Mouse (Mus musculus) urinary bladder, postnatal 14 days (tissue): ENCODE measurements at regions not wholly inside any gene's neighbourhood (a gene's known extent, or its start where the extent isn't known, plus 50 kb on each side); places are given as distances from the start of the nearest gene placed in this dataset.
"Not testable (repeated sequence)": the region's sequence is repeated elsewhere in the genome, so short reads cannot be mapped to it uniquely, and the experiment has no call there.

ENCODE experiments used
- DNase-seq: peaks from one replicate; pipeline ENCODE4 v3.0.0; 2021; ENCODE audit warnings: low spot score

DNA sequence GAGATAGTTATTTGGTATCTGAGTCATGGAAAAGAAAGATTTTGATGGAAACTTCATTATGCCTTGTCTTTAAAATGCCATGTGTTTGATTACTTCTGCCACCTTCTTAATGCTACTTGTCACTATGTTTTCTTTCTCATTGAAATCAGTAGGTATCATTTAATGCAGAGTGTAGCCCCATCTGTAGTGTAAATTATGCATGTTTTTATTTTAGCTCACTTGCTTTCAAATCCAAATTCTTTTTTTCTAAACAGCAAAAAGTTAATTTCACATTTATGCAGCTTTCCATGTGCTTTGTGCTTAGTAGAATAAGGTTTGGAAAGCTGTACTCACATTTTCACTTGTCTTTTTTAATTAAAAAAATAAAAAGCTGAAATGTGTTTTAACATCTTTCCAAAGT, 748.0 kb upstream of the Epha7 start:
- no peak for DNase-seq

DNA sequence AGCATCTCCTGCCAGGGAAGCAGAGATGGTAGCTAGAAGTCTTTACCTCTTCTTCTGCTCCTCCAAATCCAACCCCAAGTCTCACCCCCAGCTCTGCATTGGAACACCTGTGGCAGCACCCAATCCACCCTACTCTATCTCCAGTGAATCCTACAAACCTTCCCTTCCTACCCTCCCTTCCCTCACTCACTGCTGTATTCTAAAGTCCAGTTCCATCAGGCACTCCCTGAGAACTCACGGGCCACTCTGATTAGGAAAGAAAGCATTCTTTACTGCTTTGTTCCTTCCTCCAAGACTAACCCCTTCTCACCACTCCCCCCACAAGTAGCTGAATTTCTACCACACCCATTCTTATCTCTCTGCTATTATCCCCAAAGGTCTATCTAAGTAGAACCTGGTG, 747.1 kb upstream of the Epha7 start:
- DNase-seq: no peak

DNA sequence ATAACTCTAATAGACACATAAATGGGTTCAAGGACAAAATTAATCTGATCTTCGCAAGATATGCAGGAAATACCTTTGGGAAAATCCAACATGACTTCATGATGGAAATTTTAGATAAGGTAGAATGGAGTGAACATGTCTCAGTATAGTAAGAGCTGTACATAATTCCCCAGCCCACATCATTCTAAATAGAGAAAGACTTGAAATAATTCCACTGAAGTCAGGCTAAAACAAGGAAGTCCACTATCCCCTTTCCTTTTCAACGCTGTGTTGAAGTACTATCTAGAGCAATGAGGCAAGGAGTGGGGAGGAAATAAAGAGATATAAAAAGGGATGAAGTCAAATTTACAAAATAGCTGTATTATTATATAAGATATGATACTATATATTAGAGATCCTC, 733.9 kb upstream of the Epha7 start:
- no peak for DNase-seq

DNA sequence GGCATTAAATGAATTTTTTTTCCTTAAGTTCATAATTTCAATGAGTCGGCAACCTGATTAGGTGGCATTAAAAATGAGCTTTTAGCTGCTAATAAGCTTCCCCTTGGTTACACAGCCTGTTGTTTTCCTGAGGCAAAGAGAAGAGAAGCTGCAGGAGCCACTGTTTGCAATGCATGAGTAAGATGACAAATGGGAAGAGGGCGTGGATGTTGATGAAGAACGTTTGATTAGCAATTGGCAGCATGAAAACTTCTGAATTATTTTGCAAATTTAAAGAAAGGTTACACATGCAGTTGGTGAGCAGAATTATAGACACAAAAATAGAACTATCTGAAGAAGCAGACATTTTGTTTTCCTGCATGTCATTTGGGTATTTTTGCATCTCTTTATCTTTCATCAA, 720.1 kb upstream of the Epha7 start:
- no peak for DNase-seq

DNA sequence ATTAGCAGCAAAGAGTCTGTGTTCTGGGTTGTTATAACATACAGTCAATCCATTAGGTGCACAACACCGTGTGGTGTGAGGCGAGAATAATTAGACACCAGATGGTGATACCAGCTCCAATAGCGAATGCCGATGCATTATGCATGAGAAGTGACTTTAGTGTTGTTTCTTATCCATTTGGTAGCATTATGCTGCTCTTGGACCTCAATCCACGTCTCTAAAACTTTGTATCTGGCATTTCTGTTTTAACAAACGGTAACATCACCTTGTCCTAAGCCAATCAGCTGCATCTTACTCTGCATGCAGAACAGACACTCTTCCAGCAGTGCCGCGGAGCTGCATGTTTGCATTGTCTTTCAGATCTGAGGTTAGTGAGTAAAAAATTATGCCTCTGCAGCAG, 669.8 kb upstream of the Epha7 start:
- no peak for DNase-seq

DNA sequence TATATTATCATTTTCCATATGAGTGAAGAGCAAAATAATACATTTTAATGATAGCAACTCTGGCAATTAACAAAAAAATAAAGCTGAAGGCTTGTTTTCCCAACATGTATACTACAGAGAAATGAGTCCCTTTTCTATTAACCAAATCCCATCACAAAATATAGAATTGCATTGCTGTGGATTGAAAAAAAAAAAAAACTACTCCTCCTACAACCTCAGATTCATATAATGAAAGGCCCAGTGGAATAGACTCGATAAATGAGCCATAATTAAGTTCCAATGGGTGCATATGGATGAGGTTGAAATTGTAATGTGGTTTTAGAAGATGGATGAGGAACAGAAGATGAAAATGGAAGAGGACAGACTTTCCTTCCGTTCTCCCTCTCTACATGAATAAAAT, 657.8 kb upstream of the Epha7 start:
- DNase-seq: no peak

DNA sequence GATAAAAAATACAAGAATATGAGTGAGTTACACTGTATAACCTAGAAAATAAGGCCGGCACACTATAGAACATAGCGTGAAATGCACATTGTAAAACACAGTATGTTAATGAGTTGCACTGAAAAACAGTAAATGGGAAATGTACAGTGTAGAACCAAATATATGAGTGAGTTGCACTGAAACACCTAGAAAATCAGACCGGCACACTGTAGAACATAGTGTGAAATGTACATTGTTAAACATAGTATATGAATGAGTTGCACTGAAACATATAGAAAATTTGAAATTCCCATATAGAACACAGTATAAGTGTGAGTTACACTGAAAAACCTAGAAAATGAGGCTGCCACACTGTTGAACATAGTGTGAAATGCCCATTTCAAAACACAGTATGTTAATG, 636.2 kb upstream of the Epha7 start:
- DNase-seq: peak; percentile 15

DNA sequence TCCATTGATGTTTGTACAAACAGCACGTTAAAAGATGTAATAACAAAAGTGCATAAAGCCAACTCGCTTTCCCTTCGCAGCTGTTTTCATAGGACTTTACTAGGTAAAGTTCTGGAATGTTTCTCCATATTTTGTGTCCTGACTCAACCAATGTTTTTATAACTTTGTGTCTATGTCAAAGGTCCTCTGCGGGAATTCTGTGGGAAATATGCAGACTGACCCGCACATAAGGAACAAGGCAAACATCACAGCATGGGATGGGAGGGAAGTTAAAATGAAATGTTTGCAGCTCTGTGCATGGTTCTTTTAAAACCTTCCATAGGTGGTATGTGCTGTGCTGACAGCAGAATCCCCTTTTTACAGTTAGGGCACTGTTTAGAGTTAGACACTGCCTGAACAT, 622.1 kb upstream of the Epha7 start:
- DNase-seq: no peak

DNA sequence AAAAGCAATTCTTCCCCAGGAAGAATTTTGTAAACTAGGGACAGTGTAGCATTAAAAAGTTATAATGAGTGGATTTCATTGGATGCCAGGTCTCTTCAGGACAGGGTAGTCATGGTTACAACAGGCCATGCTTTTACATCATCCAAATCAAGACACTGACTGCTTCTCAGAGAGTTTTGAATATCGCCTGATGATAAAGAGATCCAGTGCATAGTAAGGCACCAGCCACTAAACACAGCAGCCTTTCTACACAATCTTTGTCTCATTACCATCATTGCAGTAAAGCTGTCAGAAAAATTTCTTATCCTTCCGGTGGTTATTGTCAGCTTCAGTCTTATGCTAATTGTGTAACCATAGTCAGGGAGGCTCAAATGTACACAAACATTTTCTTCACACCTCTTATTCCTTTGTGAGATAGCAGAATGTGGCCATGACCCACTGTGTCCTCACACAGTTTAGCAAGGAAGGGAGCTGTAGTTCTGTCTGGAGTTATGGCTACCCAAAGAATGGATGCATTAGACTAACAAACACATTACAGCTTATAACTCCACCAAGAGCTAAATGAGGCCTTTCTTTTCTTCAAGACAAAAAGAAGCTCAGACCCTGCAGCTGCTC, 585.2 kb upstream of the Epha7 start:
- DNase-seq: no peak

DNA sequence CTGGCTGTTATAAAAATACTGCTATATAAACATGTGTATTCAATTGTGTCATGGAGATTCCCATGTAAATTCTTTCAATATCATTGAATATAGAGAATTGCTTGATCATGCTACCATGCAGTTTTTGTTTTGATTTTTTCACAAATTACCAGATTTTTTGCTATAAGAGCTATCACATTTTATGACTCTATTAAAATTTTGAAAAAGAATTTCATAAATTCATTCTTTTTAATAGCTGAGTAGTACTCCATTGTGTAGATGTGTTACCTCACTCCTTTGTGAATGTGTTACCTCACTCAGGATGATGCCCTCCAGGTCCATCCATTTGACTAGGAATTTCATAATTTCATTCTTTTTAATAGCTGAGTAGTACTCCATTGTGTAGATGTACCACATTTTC, 577.4 kb upstream of the Epha7 start:
- not testable (repeated sequence) for DNase-seq

DNA sequence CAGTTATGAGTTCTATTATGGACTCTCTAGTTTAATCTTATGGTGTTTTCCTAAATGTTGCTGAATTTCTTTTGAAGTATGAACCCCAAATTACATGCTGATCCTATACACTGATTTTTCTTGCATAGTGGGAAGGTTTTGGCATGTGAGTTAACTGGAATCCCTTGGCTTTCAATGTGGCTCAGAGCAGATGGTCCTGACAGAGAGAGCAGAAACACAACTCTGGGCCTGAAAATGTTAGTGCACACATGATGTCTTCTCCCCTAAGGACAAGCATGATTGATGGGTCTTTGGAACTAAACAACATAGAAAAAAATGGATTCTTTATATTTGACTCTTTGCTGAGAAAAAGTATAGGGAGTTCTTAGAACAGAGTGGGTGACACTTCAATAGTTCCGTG, 570.7 kb upstream of the Epha7 start:
- no peak for DNase-seq
